Mouse (Mus musculus) B cell, adult 2 months (primary cell): Measurements from ENCODE around the gene AI481877.

Experiments used
- DNase-seq, 2 experiments: peaks; one replicate each; pipeline ENCODE4 v3.0.0; 2022

The AI481877 gene

GRCm38 (mm10) chr4:59123557-59123956, 15.2 kb downstream of the AI481877 start:
- no peak for DNase-seq

GRCm38 (mm10) chr4:59117644-59118495, 20.9 kb downstream of the AI481877 start:
- no peak for DNase-seq

- no peak for DNase-seq
These were observed 30.1 kb downstream of the AI481877 start for GRCm38 (mm10) chr4:59108721-59109120.

GRCm38 (mm10) chr4:59107886-59108285, 30.9 kb downstream of the AI481877 start:
- no peak for DNase-seq

GRCm38 (mm10) chr4:59106661-59107060, 32.1 kb downstream of the AI481877 start:
- DNase-seq: no peak

GRCm38 (mm10) chr4:59104166-59104565, 34.6 kb downstream of the AI481877 start:
- DNase-seq: no peak

GRCm38 (mm10) chr4:59096393-59096792, 42.4 kb downstream of the AI481877 start:
- DNase-seq: peak; percentile 73 to 75

- DNase-seq: no peak
These were observed 49.4 kb downstream of the AI481877 start for GRCm38 (mm10) chr4:59089391-59089790.

GRCm38 (mm10) chr4:59083430-59083829, 55.4 kb downstream of the AI481877 start:
- no peak for DNase-seq

GRCm38 (mm10) chr4:59069276-59069675, 69.5 kb downstream of the AI481877 start:
- DNase-seq: no peak

- no peak for DNase-seq
These were observed 76.3 kb downstream of the AI481877 start for GRCm38 (mm10) chr4:59062526-59062925.

- no peak for DNase-seq
These were observed 80.9 kb downstream of the AI481877 start for GRCm38 (mm10) chr4:59057929-59058328.

- no peak for DNase-seq
These were observed 87.7 kb downstream of the AI481877 start for GRCm38 (mm10) chr4:59051081-59051480.

- DNase-seq: no peak
These were observed 91.6 kb downstream of the AI481877 start for GRCm38 (mm10) chr4:59047222-59047621.

GRCm38 (mm10) chr4:59043891-59044290, 94.9 kb downstream of the AI481877 start:
- no peak for DNase-seq

- DNase-seq: peak; percentile 12 to 13
These were observed 95.7 kb downstream of the AI481877 start for GRCm38 (mm10) chr4:59043074-59043473.

GRCm38 (mm10) chr4:59040397-59041287, 98.1 kb downstream of the AI481877 start:
- peak; percentile 26 to 38 for DNase-seq

- no peak for DNase-seq
These were observed 101.3 kb downstream of the AI481877 start for GRCm38 (mm10) chr4:59037525-59037924.

GRCm38 (mm10) chr4:59036490-59037127, 102.2 kb downstream of the AI481877 start:
- peak; percentile 83 to 85 for DNase-seq

- DNase-seq: peak in 1 of 2 experiments; percentile 37
These were observed 102.9 kb downstream of the AI481877 start for GRCm38 (mm10) chr4:59035786-59036350.

- DNase-seq: peak; percentile 67 to 74
These were observed 103.6 kb downstream of the AI481877 start, which contains the start of gene Gng10 for GRCm38 (mm10) chr4:59034918-59035785. Gene Gng10 (plus strand): TSS chr4:59035088.
